Mouse (Mus musculus) kidney, adult 2 months (tissue): ENCODE results near the gene Tspan33.

ENCODE experiments used
- CTCF ChIP-seq: fragments of 200-500 bp; conservative IDR thresholded peaks from 2 replicates; pipeline ENCODE4 v1.5.1; 2011; ENCODE audit warnings: low read depth, mild to moderate bottlenecking, control low read depth, low read length, moderate library complexity, mixed read lengths; ENCODE audit not compliant: insufficient read depth, insufficient read length
- POLR2A ChIP-seq: fragments of 200-500 bp; IDR thresholded peaks from one replicate; pipeline ENCODE4 v1.6.1; 2011; ENCODE audit warnings: low read depth, low read length, control low read depth

GRCm38 (mm10) chr6:29693953-29694352, at the start of gene Tspan33:
- TF ChIP-seq POLR2A (peak; percentile 6), CTCF (no peak)
